Mouse (Mus musculus): Measurements from ENCODE around the gene Gm49342. TPM values are rescaled to one million over a fixed set of nuclear protein-coding genes. Genes with fewer than 3 reads are reported as not detected.
A peak's percentile ranks its signal among the peaks of the same experiment; 100 is the strongest.
"Not testable (repeated sequence)": the region's sequence is repeated elsewhere in the genome, so short reads cannot be mapped to it uniquely, and the experiment has no call there.

Gene Gm49342
- polyA plus RNA-seq, 1 experiment from 2014 or later = not detected

- H3K4me1 ChIP-seq (replicated peaks) = peaks cover 34% of the 10 kb centered on the region
- H3K36me3 ChIP-seq = peaks cover 27% of the 10 kb centered on the region
- peak overlapping the region; percentile 81 for H3K4me2 ChIP-seq
- H3K27ac ChIP-seq (replicated peaks) = peak overlapping the region; percentile 91; the same call in 1 of the 2 replicates
- H3K27me3 ChIP-seq; ATAC-seq (ENCODE audit: low FRiP score, low read depth); H3K9me3 ChIP-seq: not testable (repeated sequence)
- peak overlapping the region; percentile 75; the same call in 1 of the 2 replicates for H3K9ac ChIP-seq
- 83% methylated on average over 1 of the region's 1 CpGs for WGBS
- H3K4me3 ChIP-seq = peak overlapping the region; percentile 83
Measured at GRCm38 (mm10) chr14:50923437-50923836, 20.9 kb upstream of the Gm49342 start.

- WGBS = under 1% methylated on average over 57 of the region's 57 CpGs
- H3K36me3 ChIP-seq = peaks cover 30% of the 10 kb centered on the region
Measured at GRCm38 (mm10) chr14:50924281-50925064, 19.8 kb upstream of the Gm49342 start, which contains the start of the genes Osgep and Apex1. TSS of gene Osgep (minus strand) at chr14:50924893. TSS of gene Apex1 (plus strand) at chr14:50924968.

GRCm38 (mm10) chr14:50925111-50925920, 19.0 kb upstream of the Gm49342 start:
- peak overlapping the region; percentile 91 for H3K27ac ChIP-seq (replicated peaks)
- WGBS = 1% methylated on average over 38 of the region's 38 CpGs
- H3K4me1 ChIP-seq (replicated peaks) = peaks cover 48% of the 10 kb centered on the region
- peak; percentile 1 for ATAC-seq (ENCODE audit: low FRiP score, low read depth)
- H3K36me3 ChIP-seq = peaks cover 30% of the 10 kb centered on the region
- H3K9me3 ChIP-seq = no peaks in the 10 kb centered on the region
- peak overlapping the region; percentile 81 for H3K4me2 ChIP-seq
- peak overlapping the region; percentile 75 for H3K9ac ChIP-seq
- H3K4me3 ChIP-seq = peak overlapping the region; percentile 83
- no peaks in the 10 kb centered on the region for H3K27me3 ChIP-seq

More at GRCm38 (mm10) chr14:50924281-50925064, 19.8 kb upstream of the Gm49342 start, which contains the start of the genes Osgep and Apex1:
- Histone ChIP-seq H3K27me3 (no peaks in the 10 kb centered on the region), H3K4me2 (peak within 1 kb of the TSS; percentile 81), H3K4me1 (replicated peaks) (peaks cover 41% of the 10 kb centered on the region), H3K4me3 (peak within 1 kb of the TSS; percentile 83), H3K9me3 (no peaks in the 10 kb centered on the region), H3K9ac (peak within 1 kb of the TSS; percentile 75), H3K27ac (replicated peaks) (peak within 1 kb of the TSS; percentile 91)
- peak; percentile 96 for ATAC-seq (ENCODE audit: low FRiP score, low read depth)

- no peak for ATAC-seq (ENCODE audit: low FRiP score, low read depth)
- Histone ChIP-seq H3K4me1 (replicated peaks) (peaks cover 55% of the 10 kb centered on the region), H3K4me2 (no peak overlapping the region), H3K27ac (replicated peaks) (no peak overlapping the region), H3K4me3 (no peak overlapping the region), H3K36me3 (peaks cover 30% of the 10 kb centered on the region), H3K9ac (no peak overlapping the region), H3K9me3 (no peaks in the 10 kb centered on the region), H3K27me3 (no peaks in the 10 kb centered on the region)
- 62% methylated on average over 3 of the region's 3 CpGs for WGBS
Measured at GRCm38 (mm10) chr14:50927366-50927765, 17.0 kb upstream of the Gm49342 start.

- Histone ChIP-seq H3K9me3 (no peaks in the 10 kb centered on the region), H3K27me3 (no peaks in the 10 kb centered on the region), H3K9ac (peak overlapping the region; percentile 97), H3K36me3 (peaks cover 30% of the 10 kb centered on the region), H3K4me3 (peak overlapping the region; percentile 94), H3K4me2 (peak overlapping the region; percentile 91), H3K4me1 (replicated peaks) (peaks cover 48% of the 10 kb centered on the region), H3K27ac (replicated peaks) (peak overlapping the region; percentile 89)
- 17% methylated on average over 10 of the region's 10 CpGs for WGBS
- ATAC-seq (ENCODE audit: low FRiP score, low read depth) = no peak
Measured at GRCm38 (mm10) chr14:50929951-50930350, 14.4 kb upstream of the Gm49342 start.

- Histone ChIP-seq H3K4me3 (peak overlapping the region; percentile 94), H3K27ac (replicated peaks) (peak overlapping the region; percentile 89)
- WGBS = 1% methylated on average over 38 of the region's 38 CpGs
Measured at GRCm38 (mm10) chr14:50930377-50930753, 14.0 kb upstream of the Gm49342 start.

GRCm38 (mm10) chr14:50930754-50931492, 13.4 kb upstream of the Gm49342 start, which contains the start of the genes Pip4p1 and Pnp:
TSS of gene Pip4p1 (minus strand) at chr14:50930856.
TSS of gene Pnp (plus strand) at chr14:50931082.
- H3K27ac ChIP-seq (replicated peaks) = peak within 1 kb of the TSS; percentile 91
- no peaks in the 10 kb centered on the region for H3K27me3 ChIP-seq
- H3K36me3 ChIP-seq = peaks cover 30% of the 10 kb centered on the region
- no peaks in the 10 kb centered on the region for H3K9me3 ChIP-seq
- peak within 1 kb of the TSS; percentile 91 for H3K4me2 ChIP-seq
- H3K4me1 ChIP-seq (replicated peaks) = peaks cover 42% of the 10 kb centered on the region
- WGBS = under 1% methylated on average over 68 of the region's 68 CpGs
- peak within 1 kb of the TSS; percentile 97 for H3K9ac ChIP-seq
- ATAC-seq (ENCODE audit: low FRiP score, low read depth) = peak; percentile 100
- peak within 1 kb of the TSS; percentile 94 for H3K4me3 ChIP-seq

More at GRCm38 (mm10) chr14:50930377-50930753, 14.0 kb upstream of the Gm49342 start:
- no peaks in the 10 kb centered on the region for H3K27me3 ChIP-seq
- H3K4me1 ChIP-seq (replicated peaks) = peaks cover 48% of the 10 kb centered on the region
- H3K9me3 ChIP-seq = no peaks in the 10 kb centered on the region
- ATAC-seq (ENCODE audit: low FRiP score, low read depth) = peak; percentile 54
- H3K4me2 ChIP-seq = peak overlapping the region; percentile 91
- H3K9ac ChIP-seq = peak overlapping the region; percentile 97
- H3K36me3 ChIP-seq = peaks cover 30% of the 10 kb centered on the region

- H3K4me2 ChIP-seq = peak overlapping the region; percentile 74
- H3K9ac ChIP-seq = peak overlapping the region; percentile 66
- no peaks in the 10 kb centered on the region for H3K27me3 ChIP-seq
- H3K9me3 ChIP-seq = no peaks in the 10 kb centered on the region
- WGBS = 11% methylated on average over 12 of the region's 12 CpGs
- no peak for ATAC-seq (ENCODE audit: low FRiP score, low read depth)
- peak overlapping the region; percentile 91 for H3K27ac ChIP-seq (replicated peaks)
- peaks cover 36% of the 10 kb centered on the region for H3K4me1 ChIP-seq (replicated peaks)
- H3K36me3 ChIP-seq = peaks cover 27% of the 10 kb centered on the region
- H3K4me3 ChIP-seq = peak overlapping the region; percentile 94
Measured at GRCm38 (mm10) chr14:50931493-50932020, 12.8 kb upstream of the Gm49342 start.

GRCm38 (mm10) chr14:50936649-50937048, 7.7 kb upstream of the Gm49342 start:
- no peak overlapping the region for H3K27ac ChIP-seq (replicated peaks)
- 61% methylated on average over 1 of the region's 1 CpGs for WGBS

GRCm38 (mm10) chr14:50938119-50938908, 6.0 kb upstream of the Gm49342 start:
- 93% methylated on average over 3 of the region's 3 CpGs for WGBS
- no peaks in the 10 kb centered on the region for H3K4me1 ChIP-seq (replicated peaks)
- no peaks in the 10 kb centered on the region for H3K9me3 ChIP-seq
- no peak overlapping the region for H3K4me2 ChIP-seq
- no peak overlapping the region for H3K9ac ChIP-seq
- H3K36me3 ChIP-seq = no peaks in the 10 kb centered on the region
- H3K27me3 ChIP-seq = no peaks in the 10 kb centered on the region
- H3K27ac ChIP-seq (replicated peaks) = no peak overlapping the region
- no peak for ATAC-seq (ENCODE audit: low FRiP score, low read depth)
- H3K4me3 ChIP-seq = no peak overlapping the region

More at GRCm38 (mm10) chr14:50936649-50937048, 7.7 kb upstream of the Gm49342 start:
- no peak overlapping the region for H3K9ac ChIP-seq
- H3K9me3 ChIP-seq = no peaks in the 10 kb centered on the region
- no peak overlapping the region for H3K4me3 ChIP-seq
- H3K4me2 ChIP-seq = no peak overlapping the region
- H3K4me1 ChIP-seq (replicated peaks) = peaks cover 5% of the 10 kb centered on the region
- no peak for ATAC-seq (ENCODE audit: low FRiP score, low read depth)
- no peaks in the 10 kb centered on the region for H3K36me3 ChIP-seq
- H3K27me3 ChIP-seq = no peaks in the 10 kb centered on the region

All from hindbrain, embryonic 15.5 days (tissue).